Mouse (Mus musculus) right cerebral cortex, adult 18-20 months (tissue): Measurements from ENCODE around the gene Bhlha15.

Source experiments
- DNase-seq: peaks from one replicate; pipeline ENCODE4 v3.0.0; 2022; ENCODE audit warnings: mixed read lengths

The Bhlha15 gene

DNA sequence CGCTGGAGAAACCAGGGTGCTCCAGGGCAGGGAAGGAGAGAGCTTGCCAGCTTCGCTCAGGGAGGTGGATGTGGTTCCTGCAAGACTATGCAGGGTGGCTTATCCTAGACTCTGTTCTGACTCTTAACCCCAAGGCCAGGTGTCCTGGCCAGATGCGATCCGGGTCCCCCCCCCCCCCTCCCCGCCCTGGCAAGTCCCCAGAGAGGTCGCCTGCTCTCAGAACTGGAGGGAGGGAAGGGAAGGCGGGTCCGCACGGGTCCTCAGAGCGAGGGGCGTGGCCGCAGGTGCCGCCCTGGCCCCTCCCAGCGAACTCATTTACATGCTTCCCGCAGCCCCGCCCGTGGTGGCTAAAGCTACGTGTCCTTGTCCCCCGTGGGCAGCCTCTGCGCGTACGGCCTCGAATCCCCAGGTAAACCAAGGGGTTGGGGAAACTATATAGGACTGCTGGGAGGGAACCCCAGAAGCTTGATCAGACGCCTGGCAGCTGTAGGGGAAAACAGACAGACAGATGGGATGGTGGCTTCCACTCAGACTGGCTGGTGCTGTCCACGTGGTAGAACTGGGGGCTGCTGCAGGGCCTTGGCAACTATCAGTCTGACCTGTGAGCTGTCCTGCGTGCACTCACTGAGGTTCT, at the start of gene Bhlha15:
Gene Bhlha15, plus strand, starts transcription at position 337 of the 634 bp plus-strand sequence.
- DNase-seq: no peak

GRCm38 (mm10) chr5:144143531-144143930, 46.6 kb upstream of the Bhlha15 start:
- no peak for DNase-seq

DNA sequence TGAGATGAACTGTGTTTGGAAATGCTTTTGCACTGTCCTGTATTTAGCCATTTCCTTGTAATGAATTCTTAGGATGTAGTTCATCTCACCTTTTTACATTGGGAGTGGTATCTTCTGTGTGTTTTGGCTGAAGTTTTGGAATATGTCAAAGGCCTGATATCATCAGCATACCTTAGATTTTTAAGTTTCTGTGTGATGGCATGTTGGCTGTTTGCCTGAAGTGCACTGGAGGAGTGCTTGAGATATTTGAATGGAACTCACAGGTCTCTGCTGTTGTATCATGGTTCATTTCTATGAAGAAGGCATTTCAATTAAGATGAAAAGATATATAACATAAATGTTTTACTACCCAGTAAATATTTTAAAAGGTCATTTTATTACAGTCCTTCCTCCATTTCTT, 43.2 kb upstream of the Bhlha15 start:
- no peak for DNase-seq

DNA sequence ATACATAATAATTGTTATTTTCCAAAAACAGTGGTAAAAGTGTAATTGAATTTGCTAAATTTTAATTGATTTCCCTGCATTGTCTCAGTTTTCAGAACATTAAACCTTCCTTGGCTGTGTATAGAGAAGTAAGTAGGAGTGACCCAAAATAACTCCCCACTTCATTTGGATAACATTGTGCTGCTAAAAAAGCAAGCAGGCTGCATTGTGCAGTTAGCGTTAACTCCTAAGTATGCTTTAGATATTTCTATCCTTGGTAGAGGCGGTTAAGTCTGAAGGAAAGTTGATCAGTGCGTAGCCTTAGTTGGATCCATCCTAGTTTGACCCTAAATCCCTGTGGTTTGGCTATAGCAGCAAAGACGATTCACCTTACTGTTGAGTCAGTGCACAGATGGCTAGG, 40.6 kb upstream of the Bhlha15 start:
- DNase-seq: no peak

GRCm38 (mm10) chr5:144151270-144151669, 38.8 kb upstream of the Bhlha15 start:
- DNase-seq: no peak

- DNase-seq: peak; percentile 66
Measured at GRCm38 (mm10) chr5:144154528-144154927, 35.6 kb upstream of the Bhlha15 start.

DNA sequence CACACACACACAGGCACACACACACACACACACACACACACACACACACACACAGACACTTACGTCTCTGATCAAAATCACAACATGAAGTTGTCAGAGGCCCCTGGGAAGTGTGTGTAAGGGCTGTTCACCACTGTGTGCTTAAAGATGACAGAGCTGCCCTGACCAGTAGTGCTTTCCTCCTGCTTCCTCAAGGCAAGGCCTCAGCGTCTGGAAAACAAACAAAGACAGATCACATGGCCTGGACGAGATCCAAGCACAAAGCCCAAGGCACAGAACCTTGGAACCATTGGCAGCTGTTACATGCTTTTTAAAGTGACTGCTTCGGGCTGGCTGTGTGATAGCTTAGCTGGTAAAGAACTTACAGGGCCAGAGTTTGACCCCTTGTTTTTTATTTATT, 31.5 kb upstream of the Bhlha15 start:
- DNase-seq: peak; percentile 50

- no peak for DNase-seq
Measured at GRCm38 (mm10) chr5:144159137-144159536, 30.9 kb upstream of the Bhlha15 start.

DNA sequence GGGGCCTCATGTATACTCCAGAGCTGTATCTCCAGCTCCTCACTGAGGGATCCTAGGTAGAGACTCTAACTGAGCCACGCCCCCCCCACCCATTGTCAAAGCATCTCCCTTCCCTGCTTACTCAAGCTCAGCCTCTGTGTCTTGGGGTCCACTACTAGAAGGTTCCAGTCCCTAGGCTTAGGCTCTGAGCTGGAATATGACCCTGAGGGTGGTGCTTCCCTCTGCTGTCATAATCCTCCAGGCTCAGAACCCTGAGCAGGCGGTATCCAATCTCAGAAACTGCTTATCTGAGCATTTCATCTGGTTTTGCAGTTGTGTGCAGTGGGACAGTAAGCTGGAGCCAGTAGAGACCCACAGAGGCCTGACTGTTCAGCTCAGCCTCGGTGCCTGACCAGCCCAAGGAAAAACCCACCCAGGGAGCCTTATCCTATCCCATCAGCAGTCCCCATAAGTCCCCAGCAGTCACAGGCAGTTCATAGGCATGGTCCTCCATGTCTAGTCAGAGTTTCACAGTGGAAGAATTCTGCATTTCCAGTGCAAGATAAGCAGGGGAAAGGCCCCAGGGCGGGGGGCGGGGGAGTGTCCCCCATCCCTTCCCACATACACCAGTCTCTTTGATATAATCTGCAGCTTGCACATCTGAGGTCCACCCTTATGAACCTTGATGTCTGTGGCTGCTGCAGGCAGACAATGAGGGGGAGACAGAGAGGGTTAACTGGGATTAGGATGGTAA, 27.8 kb upstream of the Bhlha15 start:
- no peak for DNase-seq

DNA sequence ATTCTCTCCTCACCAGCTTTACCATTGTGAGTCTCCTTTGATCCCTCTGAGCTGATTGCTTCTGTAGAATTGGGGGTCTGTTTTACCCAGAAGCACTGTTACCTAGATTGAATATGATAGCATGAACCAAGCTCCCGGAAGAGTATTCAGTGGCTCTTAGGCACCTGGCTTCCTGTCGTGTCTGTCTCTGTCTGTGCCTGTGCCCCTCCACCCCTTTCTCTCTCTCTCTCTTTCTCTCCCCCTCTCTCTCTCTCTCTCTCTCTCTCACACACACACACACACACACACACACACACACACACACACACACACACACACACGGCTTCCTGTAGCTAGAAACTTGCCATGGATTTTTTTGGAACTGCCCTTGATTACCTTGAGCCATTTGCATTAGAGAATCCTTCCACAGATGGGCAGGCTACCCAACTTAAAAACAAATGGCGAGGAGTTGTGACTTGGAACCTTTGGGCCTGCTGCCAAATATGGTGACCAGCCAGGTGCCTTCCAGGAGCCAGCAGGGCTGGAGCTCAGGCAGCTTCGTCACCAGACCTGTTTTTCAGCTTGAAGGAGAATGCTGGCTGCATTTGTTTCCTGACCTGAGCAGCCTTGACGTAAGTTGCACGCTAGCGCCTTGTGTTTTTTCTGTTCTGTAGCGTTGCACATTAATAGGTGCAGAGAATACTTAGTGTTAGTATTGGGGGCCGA, 27.1 kb upstream of the Bhlha15 start:
- no peak for DNase-seq

GRCm38 (mm10) chr5:144165756-144166155, 24.3 kb upstream of the Bhlha15 start:
- DNase-seq: no peak

DNA sequence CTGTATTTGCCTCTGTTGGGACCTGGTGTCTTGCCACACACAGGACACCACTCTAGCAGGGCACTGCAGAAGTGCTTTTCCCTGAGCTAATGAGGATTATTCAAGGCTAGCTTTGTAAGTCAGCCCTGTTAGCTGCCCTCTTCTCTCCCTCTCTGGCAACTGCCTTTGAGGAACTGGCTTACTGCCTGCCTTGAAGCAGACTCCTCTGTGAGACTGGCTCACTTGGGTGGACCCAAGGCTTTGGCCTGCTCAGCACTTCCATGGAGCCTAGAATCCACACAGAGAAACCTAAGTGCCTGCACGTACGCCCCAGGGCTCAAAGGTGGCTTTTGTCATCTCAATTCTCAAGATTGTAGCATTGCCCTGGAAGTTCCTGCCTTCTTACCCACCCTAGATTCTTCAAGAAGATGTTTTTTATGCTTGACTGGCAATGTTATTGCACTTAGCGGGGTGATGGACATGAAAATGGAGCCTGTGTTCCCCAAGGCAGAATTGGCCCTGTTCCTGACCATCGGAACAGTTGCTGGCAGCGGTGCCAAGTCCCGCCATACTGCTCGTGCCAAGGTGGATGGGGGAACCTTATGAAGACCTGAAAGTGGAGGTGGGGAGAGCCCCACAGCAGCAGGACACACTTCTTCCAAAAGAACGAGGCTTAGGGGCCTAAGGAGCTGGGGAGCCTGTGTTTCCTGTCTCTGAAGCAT, 20.7 kb upstream of the Bhlha15 start:
- DNase-seq: no peak

DNA sequence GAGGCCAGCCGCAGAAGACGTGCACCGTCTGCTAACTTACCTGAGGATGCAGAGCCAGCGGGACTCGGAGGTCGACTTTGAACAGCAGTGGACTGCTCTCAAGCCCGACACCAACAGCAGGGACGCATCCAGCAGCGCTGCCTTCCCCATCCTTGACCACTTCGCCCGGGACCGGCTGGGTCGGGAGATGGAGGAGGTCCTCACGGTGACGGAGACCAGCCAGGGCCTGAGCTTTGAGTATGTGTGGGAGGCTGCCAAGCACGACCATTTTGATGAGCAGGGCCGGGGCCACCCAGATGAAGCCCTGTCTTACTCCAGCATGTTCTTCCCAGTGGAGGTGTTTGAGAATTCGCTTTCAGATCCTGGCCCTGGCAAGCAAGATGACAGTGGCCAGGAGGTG, 16.4 kb upstream of the Bhlha15 start:
- DNase-seq: no peak

- DNase-seq: no peak
Measured at GRCm38 (mm10) chr5:144178216-144178615, 11.9 kb upstream of the Bhlha15 start.

- no peak for DNase-seq
Measured at GRCm38 (mm10) chr5:144181249-144181648, 8.8 kb upstream of the Bhlha15 start.

DNA sequence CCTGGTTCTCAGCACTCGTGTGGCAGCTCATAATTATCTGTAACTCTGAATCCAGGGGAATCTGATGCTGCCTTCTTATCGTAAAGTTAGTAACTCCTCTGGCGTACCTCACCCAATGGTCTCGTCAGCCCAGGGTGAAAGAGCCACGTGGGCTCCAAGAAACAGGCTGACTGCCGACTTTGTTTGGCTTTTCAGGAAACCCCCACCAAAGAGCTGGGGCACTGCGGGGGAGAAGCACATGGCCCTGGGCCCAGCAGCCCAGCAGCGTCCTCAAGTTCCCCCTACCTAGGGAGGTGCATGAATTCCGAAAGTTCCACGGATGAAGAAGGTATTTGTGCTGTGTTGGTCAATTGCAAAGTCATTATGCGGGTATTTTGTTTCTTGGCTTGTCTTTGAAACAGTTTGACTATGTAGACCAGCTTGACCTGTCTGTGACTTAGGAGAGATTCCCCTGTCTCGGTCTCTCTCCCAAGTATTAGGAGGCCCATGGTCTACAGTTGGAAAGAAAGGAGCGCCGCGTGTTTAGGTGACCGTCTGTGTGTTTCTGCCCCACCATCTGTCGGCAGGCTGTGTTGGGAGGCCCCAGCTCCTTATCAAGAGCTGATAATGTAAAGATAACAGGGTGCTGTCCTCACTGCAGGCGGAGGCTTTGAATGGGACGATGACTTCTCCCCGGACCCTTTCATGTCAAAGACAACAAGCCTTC, 7.4 kb upstream of the Bhlha15 start:
- DNase-seq: no peak

GRCm38 (mm10) chr5:144183248-144183559, 6.9 kb upstream of the Bhlha15 start:
- DNase-seq: no peak

- no peak for DNase-seq
Measured at GRCm38 (mm10) chr5:144183647-144184335, 6.3 kb upstream of the Bhlha15 start.

- no peak for DNase-seq
Measured at GRCm38 (mm10) chr5:144184350-144185045, 5.6 kb upstream of the Bhlha15 start.

GRCm38 (mm10) chr5:144188422-144188821, 1.7 kb upstream of the Bhlha15 start:
- no peak for DNase-seq

GRCm38 (mm10) chr5:144189327-144189726, 759 bp upstream of the Bhlha15 start:
- no peak for DNase-seq

GRCm38 (mm10) chr5:144191026-144191425, 940 bp downstream of the Bhlha15 start:
- DNase-seq: no peak
